Mouse (Mus musculus): ENCODE measurements around the gene Chac1.

Chac1 gene

DNA sequence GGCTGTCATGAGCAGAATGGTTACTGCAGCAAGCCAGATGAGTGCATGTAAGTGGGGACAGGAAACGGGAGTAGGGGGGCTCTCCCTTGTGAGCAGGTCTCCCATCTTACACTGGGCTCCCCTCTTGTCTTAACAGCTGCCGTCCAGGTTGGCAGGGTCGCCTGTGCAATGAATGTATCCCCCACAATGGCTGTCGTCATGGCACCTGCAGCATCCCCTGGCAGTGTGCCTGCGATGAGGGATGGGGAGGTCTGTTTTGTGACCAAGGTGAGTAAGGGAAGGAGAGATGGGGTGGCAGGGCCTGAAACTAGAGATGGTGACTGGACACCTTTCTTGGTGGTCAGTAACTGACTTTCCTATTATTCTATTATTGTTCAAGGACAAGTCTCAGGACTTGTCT is 22.5 kb upstream of the Chac1 start:
- no peak for DNase-seq

DNA sequence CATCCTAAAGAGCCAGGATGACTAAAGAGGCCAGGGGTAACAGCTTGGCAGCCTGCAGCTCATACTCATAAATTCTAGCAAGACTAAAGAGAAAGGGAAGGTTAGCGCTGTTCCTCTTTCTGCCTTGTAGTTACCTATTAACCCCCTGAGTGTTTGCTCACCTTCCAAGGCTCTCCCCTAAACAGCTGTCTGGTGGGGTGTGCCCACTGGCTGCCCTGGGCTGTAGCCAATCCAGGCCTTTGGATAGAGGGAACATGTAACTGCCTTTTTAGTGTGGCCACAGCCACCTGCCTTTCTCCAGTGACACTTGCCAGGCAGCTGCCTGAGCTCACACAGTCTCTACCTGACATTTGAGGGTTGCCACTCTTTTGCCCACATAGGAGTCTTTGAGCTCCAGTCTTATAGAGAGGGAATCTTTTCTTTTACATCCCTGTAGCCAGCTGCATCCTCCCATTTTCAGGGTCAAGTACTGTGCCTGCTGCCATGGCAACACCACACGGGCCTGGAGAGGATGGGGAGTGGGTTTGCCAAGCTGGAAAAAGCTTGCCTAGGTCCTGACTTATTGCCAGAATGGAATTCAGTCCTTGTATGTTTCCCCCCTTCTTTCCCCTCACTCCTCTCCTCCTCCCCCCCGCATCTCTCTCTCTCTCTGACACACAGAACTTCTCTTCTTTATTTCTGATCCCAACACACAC is 21.8 kb upstream of the Chac1 start:
- no peak for DNase-seq

DNA sequence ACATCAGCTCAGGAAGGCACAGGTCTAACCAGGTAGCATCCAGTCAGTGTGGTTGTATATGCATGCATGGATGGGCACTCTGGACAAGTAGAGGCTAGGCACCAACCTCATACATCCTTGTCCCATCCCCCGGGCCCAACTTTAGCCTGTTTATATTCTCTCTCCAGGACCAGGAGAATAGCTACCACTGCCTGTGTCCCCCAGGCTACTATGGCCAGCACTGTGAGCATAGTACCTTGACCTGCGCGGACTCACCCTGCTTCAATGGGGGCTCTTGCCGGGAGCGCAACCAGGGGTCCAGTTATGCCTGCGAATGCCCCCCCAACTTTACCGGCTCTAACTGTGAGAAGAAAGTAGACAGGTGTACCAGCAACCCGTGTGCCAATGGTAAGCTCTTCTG is 20.2 kb upstream of the Chac1 start:
- no peak for DNase-seq

DNA sequence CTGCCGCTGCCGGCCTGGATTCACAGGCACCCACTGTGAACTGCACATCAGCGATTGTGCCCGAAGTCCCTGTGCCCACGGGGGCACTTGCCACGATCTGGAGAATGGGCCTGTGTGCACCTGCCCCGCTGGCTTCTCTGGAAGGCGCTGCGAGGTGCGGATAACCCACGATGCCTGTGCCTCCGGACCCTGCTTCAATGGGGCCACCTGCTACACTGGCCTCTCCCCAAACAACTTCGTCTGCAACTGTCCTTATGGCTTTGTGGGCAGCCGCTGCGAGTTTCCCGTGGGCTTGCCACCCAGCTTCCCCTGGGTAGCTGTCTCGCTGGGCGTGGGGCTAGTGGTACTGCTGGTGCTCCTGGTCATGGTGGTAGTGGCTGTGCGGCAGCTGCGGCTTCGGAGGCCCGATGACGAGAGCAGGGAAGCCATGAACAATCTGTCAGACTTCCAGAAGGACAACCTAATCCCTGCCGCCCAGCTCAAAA is 18.8 kb upstream of the Chac1 start:
- no peak for DNase-seq

DNA sequence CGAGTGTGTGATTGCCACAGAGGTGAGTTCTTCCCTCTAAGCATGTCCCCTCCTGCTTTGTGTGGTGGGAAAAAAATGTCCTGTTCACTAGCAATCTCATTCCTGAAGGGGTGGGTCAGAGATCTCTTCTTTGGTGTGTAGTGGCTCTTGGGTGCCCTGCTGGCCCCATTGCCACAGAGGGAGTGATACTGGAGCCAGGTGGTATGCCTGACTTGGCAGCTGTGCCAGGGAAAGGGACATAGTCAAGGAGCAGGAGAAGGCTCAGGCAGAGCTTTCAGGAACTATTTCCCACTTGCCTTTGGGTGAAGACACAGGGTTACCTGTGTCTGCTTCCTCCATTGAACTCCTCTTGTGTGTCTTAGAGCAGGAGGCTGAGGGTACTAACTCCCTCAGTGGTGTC is 16.9 kb upstream of the Chac1 start:
- no peak for DNase-seq

DNA sequence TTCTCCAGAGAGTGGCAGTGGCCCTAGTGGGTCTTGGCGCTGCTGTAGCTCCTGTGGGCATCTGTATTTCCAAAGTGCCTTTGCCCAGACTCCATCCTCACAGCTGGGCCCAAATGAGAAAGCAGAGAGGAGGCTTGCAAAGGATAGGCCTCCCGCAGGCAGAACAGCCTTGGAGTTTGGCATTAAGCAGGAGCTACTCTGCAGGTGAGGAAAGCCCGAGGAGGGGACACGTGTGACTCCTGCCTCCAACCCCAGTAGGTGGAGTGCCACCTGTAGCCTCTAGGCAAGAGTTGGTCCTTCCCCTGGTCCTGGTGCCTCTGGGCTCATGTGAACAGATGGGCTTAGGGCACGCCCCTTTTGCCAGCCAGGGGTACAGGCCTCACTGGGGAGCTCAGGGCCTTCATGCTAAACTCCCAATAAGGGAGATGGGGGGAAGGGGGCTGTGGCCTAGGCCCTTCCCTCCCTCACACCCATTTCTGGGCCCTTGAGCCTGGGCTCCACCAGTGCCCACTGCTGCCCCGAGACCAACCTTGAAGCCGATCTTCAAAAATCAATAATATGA is 16.0 kb upstream of the Chac1 start:
- DNase-seq, result no peak

DNA sequence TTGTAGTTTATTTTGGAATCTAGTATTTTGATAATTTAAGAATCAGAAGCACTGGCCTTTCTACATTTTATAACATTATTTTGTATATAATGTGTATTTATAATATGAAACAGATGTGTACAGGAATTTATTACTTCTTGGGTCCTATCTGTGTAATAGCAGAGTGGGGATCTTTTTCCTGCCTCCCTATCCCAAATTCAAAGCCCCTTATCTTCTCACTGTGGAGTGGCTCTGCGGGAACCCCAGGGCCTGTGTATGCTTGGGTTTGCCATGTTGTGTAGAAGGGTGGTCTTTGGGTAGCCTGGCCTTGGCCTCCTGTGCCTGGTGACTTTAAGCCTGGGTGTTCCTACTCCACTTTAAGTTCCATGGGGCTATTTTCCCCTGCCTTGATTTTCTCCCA is 15.5 kb upstream of the Chac1 start:
- no peak for DNase-seq

DNA sequence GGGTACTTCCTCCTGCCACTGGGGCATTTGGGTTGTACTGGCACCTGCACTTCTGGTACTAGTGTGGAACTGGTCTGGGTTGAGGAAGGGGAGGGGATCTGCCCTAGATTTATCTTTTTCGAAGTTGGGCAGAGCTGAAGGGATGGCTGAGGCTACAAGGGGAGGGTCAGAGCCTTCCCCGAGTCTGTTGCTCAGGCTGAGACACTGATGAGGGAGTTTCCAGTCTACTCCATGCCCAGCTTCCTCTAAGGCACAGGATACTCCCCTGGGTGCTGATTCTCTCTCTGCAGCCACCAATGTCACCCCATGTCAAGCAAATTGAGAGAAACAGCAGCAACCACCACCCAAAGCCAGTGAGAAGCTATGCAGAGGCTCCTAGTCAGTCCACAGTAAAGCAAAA is 15.0 kb upstream of the Chac1 start:
- DNase-seq, result no peak

DNA sequence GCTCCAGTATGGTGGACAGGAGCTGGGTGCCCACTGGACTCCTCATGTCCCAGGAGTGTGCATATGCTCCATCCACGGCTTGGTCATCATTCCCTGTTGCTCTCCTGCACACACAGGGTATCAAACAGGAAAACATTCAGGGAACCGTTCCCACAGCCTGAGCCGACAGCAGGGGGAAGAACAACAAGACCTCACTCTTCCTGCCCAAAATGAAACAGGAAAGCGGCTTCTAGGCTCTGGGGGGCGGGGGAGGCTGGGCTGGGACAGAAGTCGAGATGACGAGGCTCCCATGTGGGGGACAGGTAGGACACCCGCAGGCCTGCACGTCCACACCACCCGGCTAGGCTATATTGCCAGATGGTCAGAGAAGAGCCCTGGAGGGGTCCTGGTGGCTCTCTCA is 14.6 kb upstream of the Chac1 start:
- no peak for DNase-seq

DNA sequence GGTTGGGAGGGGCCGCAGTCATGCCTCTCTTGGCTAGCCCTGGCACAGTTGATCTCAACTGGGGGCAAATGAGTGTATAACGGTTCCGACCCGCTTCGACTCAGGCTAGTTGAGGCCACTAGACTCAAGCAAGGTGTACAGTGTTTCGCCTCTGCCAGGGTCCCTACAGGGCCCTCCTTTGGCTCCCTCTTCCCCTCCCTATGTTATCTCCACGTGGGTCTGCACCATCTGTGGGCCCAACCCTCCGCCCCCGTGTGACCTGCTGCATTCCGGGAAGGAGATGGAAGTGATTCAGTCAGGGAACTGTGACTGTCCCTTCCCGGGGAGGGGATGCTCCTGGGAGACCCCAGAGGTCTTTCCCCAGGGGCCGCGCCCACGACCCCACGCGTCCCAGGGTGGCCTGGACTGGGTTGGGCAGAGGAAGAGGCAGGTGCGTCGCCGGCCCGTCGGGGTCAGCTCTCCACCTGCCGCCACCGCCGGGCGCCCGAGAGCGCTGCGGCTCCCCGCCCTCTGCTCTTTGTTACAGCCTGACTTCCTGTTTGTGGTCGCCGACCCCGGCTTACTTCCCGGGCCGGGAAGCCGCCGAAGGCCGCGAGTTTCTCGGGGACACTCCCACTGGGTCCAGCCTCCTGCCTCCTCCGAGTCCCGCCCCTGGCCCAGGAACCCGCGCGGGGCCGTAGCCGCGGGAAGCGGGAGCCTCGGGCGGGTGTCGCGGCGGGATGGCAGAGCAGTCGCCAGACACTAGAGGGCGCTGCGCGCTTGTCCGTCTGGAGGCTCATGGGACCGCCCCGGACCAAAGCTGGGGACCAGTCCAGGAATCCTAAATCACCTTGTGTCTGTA is 13.4 kb upstream of the Chac1 start:
- peak; percentile 92 for DNase-seq

DNA sequence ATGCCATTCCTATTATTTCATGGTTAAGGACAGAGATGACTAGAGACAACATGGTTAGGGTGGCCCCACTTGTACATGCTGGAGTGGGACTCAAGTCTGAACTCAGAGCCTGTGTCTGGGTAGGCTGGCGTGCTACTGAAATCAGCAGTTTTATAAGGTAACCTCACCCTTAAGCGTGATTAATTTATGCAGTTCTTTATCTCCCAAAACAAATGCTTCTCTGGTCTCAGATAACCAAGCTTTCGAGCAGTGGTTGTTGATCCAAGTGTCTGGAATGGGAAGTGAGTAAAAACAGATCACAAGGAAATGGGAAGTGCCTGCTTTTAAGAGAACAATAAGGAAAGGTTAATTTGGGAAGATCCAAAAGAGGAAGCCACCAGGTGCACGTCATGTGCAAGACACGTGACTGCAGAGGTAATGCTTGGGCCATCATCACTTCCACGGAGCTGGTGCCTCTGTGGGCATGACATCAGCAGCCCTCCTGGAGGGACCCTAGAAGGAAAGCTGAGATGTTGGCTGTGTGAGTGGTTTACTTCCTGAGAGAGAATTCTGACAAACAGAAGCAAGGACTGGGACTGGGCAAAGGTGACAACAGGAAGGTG is 6.4 kb upstream of the Chac1 start:
- peak; percentile 53 for DNase-seq

DNA sequence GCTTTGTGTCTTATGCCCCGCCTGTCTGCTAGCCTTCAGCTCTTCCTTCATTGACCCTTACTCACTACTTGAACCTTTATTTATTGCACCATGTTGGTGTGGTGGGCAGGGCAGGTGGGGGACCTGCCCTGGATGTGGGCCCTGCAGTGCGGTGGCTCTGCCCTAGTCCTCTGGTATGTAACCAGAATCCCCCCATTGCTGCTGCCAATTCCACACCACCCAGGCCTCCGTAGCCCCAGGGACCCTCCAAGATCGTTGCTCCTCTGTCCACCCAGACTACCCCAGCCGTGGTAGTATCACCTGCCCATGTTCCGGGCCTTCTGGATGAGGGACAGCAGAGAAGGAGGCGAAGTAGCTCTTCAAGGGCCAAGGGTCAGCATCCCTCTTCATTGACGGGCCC is 2.7 kb downstream of the Chac1 start:
- DNase-seq, result no peak

DNA sequence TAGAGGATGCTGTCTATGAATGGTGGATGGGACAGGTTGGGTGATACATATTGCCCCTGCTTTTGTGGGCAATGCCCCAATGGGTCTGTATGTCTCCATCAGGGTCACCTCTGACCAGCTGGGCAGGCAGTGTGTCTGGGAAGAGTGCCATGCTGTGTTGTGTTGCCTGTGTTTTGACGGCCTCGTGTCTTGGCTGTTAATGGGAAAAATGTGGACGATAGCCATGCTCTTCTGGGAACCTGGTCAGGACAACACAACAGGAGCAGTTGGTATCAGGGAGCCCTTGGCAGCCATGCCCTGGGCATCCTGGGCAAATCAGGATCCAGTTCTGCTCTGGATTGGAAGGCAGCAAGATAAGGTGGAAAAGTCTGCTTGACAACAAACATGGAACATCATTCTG is 4.1 kb downstream of the Chac1 start:
- peak; percentile 27 for DNase-seq

DNA sequence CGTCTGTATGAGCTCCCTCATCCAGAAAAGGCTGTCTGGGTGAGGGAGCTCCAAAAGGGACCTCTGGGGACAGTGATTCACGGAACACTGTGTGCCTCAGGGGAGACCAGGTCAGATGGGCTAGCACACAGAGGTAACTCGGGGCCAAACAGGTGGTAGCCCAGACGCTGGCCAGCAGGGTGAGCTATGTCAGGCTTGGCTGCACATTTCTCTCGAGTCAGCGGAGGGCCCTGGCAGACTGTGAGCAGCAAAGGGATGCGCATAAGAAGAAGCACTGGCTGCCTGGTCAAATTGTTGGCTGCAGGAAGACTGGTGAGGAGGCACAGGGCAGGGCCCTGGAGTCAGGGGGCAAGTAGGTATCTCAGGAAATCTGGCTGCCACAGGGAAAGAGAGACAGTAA is 4.6 kb downstream of the Chac1 start:
- peak; percentile 85 for DNase-seq

DNA sequence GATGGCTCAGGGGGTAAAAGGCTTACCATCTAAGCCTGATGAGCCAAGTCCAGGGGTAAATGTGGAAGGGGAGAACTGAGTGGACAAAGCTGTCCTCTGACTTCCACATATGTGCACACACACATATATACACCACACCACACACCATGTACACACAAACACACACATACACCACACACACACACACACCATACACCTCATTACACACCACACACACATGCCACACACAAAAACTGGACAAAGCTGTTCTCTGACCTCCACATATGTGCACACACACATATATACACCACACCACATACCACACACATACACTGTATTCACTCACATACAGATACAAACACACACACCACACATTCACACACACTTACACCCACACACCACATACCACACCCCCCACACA is 5.3 kb downstream of the Chac1 start:
- no peak for DNase-seq

DNA sequence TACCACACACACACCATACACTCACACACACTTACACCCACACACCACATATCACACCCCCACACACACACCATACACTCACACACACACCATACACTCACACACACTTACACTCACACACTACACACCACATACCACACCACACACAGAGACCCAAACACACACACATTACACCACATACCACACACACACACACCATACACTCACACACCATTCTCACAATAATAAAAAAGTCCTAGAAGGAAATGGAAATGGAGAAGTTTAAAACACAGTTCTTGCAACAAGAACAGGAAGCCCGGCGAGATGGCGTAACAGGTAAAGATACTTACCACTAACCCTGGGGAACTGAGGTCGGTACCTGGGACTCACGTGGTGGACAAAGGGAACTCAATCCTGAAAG is 5.8 kb downstream of the Chac1 start:
- DNase-seq, result no peak

DNA sequence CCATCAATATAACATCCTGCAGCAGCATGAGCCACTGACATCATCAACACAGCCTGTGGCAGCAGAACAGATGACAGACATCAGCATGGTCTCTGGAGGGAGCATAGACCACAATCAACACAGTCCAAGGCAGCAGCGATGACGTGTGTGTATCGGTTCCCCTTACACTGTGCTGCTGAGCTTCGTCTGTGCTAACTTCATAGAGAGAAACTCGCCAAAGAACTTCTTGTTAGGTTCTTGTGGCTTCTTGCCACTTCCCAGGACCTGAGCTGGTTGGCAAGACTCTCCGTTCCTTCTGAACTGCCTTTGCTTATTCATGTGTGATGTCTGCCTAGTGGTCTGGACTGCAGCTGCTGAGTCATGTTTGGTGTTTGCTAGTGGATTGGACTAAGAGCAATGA is 7.2 kb downstream of the Chac1 start:
- peak; percentile 54 for DNase-seq

DNA sequence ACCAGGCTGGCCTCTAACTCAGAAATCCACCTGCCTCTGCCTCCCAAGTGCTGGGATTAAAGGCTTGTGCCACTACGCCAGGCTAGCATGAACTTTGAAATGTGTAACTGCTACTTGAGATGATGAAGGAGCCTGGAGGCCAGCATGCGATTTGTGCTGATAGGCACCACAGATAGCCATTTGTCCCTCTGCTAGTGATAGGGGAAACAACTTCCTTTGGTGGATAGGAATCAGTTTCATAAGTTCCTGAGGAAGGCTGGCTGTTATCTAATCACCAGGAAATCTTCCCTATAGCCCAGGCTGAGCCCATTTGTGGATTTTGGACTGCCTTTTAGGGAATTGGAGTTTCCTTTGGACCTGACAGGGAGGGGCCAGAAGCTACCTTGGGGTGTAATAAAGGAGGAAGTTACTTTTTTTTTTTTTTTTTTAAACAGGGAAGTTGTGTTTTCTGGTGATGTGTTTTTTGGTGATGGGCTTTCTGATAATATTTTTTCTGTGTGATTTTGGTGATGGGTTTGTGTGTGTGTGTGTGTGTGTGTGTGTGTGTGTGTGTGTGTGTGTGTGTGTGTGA is 8.8 kb downstream of the Chac1 start:
- no peak for DNase-seq

DNA sequence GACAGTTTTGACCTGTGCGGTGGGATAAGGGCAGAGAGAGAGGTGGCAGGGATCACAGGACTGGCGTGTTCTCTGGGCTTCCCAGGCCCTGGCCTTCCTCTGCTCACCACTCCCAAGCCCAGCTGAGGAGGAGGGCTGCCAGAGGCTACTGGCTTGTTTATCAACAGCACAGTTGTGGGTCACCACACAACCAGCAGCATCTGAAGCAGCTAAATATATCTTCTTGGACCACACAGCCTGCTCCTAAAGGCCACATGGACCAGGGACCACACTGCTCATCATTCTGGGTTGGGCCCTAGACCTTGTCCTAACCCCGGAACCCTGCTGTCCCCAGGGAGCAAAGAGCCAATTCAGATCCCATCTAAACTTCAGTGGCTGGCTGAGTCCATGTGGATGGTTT is 13.9 kb downstream of the Chac1 start:
- DNase-seq, result no peak

DNA sequence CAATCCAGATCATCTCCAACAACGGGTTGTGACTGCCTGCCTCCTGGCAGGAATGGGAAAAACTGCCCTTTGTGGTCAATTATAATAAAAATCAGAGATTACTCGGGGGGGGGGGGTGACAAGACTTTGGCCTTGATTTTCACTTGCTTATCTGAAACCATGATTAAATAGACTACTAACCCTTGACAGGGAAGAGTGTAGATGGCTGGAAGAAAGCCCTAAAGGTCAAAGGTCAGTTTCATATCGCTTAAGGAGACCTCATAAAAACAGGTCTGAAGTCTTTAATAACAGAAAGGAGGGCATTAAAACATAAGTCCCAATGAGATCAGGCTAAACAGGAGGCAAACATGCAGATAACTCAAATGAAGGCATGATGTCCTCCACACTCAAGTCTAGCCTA is 16.3 kb downstream of the Chac1 start:
- no peak for DNase-seq

DNA sequence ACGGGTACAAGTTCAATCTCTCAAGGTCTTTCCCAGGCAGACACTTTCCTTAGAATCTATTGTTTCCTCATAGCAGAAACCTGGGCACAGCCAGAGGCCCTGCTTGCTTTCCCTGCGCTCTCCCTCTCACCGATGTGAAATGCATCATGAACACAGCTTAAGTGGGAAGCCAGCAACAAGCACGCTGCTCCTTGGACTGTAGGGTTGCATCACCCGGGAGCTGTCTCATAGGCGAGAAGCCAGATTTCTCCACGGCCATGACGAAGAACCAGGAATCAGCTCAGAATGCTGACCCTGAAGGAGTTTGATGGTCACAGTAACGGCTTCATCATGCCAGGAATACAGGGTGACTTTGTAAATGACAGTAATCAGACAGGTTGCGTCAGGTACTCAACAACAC is 19.1 kb downstream of the Chac1 start:
- no peak for DNase-seq

DNA sequence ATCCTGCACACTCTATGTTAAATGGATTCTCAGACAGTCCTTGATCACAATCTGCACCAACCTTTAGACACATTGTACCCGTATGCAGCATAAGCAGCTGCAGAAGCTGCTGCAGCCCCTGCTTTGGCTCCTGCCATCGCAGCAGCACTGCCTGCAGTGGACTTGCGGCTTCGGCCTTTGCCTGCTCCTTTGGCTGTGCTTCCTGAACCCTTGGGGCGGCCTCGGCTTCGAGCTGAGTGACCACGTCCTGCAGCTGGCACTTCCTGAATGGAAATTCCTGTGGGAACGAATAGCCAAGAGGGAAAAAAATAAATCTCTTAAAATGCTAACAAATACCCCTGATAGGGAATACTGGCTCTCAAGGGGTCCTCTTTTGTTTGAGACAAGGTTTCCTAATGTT is 26.3 kb downstream of the Chac1 start:
- peak; percentile 42 for DNase-seq

DNA sequence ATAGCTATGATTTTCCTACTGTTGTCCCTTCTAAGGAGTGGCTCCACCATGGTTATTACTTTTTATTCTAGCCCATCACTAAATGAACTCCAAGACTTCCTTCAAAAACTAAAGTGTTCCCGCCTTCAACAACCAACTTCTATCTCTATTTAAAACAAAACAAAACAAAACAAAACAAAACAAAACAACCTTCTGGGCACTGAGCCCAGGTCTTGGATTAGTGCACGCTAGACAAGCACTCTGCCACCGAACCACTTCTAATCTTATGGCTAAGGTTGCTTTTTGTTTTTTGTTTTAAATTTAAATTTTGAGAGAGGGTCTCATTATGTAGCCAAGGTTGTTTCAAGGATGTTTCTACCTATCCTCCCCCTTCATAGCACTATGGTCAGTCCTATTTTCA is 26.8 kb downstream of the Chac1 start:
- DNase-seq, result no peak

Data from kidney, adult 9 months (tissue).